Mouse (Mus musculus) adrenal gland, adult 18-20 months (tissue): ENCODE data around the gene Kif1b. TPM values are rescaled to one million over a fixed set of nuclear protein-coding genes. Genes with fewer than 3 reads are reported as not detected.
"Not testable (repeated sequence)": the region's sequence is repeated elsewhere in the genome, so short reads cannot be mapped to it uniquely, and the experiment has no call there.

Experiments
- DNase-seq, 2 experiments: peaks; one replicate each; pipeline ENCODE4 v3.0.0; 2021 to 2022; ENCODE audit warnings: low spot score in 2 of 2
- total RNA-seq, 2 experiments: library from RNA; stranded (reverse); gene quantifications; 1 replicate in 1 of 2; 2 replicates in 1 of 2; pipeline ENCODE4 v1.2.3; 2021

Kif1b gene
- total RNA-seq, 2 experiments from 2014 or later: 108 to 138 TPM

DNA sequence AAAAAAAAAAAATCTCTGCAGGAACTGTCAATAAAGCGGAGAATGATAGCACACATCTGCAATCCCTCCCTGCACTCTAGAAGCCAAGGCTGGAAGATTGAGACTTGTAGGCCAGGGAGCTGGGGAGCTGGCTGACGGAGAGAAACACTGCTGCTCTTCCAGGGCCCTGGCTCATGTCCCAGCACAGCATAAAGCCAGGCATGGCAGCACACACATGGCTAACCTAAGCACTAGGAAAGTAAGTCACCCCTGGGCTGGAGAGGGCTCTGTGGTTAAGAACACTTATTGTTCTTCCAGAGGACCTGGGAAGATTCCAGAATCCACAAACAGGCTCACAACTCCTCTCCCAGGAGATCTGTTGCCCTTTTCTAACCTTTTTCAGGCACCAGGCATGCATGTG is 134.8 kb downstream of the Kif1b start:
- no peak for DNase-seq

DNA sequence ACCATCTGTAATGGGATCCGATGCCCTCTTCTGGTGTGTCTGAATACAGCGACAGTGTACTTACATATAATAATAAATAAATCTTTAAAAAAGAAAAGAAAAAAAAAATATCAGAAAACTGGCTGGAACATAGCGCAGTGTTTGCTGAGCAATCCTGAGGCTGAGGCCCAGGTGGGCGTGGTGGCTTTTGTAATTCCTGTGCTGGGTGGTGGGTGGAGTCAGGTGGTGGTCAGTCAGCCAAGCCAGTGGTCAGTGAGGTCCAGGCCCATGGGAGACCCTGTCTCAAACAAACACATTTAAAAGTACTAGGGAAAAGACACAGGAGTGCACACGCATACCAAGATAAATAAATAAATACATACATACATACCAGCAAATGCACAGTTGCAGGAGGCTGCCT is 135.4 kb downstream of the Kif1b start:
- DNase-seq: no peak

DNA sequence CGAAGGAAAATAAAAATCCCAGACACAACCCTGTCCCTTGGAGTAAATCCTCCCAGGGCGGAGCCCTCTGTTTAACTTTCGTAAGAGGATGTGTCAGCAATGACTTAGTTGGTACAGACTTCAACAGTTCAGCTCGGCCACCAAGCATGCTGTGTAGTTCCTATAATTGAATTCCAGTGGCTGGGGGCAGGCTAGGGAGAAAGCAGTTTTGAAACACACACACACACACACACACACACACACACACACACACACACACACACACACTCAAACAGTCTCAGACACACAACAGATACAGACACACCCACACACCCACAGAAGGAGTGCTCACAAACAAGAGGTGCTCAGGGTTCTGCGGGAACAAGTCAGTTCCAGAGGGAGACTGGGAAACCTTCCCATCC is 135.9 kb downstream of the Kif1b start:
- DNase-seq: no peak

DNA sequence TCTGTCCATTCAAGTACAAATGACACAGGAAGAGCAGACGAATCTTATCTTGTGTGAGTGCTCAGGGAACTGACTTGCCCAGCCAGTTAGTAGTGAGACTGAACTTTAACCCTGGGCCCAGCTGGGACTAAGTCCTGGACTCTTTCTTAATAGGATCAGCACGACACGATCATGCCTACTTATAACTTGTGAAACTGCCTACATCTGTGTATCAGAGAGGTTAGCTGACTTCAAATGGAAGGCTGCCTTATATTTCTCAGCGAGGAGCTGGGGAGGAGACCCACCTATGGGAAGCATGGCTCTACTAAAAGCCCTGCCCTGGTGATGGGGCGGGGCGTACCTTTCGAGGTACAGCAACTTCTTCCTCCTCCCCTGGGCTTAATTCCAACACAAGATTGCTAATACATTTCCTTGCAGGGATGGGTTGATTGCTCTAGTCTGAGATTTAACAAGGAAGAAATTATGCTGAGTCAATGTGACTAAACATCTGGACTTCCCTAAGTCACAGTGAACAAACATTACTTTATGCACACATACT is 137.0 kb downstream of the Kif1b start:
- no peak for DNase-seq

DNA sequence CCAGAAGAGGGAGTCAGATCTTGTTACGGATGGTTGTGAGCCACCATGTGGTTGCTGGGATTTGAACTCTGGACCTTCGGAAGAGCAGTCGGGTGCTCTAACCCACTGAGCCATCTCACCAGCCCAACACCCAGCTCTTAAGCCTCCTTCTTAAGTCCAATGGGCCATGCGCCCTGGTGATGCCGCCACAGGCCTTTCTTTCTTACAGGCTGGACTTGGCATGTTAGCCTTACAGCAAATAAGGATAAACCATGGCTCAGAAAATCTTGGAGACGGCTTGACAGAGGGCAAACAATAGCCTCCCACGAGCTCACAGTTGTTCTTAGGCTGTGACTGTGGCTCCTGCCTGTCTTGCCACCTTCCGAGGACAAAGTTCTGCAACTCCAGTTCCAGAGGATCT is 137.6 kb downstream of the Kif1b start:
- not testable (repeated sequence) for DNase-seq

DNA sequence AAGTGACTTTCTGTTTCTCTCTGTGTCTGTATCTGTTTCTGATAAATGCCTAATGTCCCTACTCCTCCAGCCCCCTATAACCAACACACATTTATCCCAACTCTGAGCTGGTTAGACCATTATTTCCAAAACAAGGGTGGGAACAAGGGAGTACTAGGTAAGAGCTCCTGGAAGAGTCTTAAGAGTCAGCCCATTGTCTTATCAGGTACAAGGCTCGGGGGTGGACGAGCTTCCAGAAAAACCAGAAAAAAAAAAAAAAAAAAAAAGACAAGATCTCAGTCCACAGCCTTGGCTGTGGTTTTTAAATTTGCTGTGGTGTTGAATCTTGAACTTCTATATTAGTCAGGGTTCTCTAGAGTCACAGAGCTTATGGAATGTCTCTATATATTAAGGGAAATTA is 139.5 kb downstream of the Kif1b start:
- DNase-seq: no peak

DNA sequence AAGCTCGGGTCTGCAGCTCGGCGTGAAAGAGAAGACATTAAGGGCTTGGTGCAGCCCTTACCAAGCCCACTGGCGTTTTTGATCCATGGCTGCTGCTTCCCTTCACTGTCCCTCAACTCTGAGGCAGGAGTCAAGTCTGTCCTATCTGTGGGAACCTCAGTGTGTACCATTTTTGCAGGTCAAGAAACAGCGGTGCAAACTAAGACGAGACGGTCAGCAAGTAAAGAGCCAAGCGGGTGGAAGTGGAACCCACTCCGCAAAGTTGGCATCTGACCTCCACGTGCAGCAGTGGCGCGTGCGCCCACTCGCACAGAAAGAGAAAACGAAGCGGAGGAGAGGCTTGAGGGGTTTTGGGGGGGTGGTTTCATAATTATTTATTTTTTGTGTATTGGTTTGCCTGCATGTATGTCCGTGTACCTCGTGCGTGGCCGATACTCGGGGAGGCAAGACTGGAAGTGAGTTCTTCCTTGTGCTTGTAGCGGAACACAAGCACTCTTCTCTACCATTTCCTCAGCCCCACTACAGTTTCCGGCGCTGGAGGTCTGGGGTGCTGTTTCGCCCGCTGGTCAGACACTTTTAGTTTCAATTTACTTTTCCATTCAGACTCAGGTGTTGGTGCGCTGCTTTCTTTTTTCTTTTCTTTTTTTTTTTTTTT is 140.4 kb downstream of the Kif1b start:
- DNase-seq: peak; percentile 46 to 47

DNA sequence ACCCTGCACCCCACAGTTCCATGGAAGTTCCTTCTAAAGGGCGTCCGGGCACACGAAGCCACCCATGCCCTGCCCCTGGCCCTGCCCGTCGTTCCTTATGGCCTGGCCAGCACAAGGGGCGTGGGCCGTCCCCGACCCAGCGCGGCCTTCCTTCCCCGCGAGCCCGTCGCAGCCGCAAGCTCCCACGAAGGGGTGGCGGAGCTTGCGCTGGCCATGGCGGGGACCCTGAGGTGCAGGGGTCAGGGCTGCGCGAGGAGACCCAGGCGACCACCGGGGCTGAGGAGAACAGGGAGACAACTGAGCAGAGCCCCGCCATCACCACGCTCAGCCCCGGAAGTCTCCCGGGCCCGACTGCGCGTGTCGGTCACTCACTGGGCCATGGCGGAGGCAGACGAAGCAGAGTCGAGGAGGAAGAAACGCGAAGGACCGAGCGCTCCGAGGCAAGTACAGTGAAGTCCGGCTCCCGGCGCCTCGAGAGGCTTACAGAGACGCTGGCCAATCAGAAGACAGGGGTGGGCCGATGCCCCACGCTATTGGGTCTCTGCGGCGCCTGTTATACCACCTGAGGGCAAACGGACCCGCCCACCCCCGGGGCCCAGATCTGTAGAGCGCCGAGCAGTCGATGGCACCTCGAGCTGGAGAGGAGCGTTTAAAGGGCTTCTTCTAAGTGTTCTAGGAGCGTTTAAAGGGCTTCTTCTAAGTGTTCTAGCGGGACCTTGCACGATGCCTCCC is 141.1 kb downstream of the Kif1b start, which contains the start of gene Pgd:
Gene Pgd, minus strand, starts transcription at position 557 of the 732 bp plus-strand sequence.
- DNase-seq: peak; percentile 95 to 96

DNA sequence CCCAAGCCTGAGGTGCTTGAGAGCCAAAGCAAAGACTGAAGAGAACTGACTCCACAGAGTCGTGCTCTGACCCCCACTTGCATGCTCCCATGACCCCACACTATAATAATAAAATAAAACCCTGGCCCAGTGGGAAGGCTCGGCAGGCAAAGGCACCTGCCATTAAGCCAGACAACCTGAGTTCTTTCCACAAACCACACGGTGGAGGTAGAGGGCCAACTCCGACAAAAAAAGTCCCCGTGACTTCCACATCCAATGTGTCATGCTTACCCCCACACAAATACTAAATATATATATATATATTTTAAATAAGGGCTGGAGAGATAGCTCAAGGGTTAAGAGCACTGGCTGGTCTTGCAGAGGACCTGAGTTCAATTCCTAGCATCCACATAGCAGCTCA is 143.3 kb downstream of the Kif1b start:
- DNase-seq: no peak

DNA sequence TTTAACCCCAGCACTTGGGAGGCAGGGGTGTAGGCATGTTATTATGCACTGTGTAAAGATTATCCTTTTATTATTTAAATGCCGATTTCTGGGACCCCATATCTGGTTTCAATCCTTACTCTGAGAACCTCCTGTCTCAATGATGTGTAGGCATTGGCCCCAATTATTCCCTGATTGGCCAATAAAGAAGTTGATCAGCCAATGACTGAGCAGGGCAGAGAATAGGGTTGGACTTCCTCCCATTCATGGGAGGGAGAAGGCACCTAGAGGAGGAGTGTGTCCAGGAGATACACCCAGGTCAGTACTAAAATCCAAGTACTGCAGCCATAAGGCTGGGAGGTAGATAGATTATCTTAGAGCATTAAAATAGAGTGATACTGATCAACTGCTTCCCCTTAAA is 144.3 kb downstream of the Kif1b start:
- no peak for DNase-seq

DNA sequence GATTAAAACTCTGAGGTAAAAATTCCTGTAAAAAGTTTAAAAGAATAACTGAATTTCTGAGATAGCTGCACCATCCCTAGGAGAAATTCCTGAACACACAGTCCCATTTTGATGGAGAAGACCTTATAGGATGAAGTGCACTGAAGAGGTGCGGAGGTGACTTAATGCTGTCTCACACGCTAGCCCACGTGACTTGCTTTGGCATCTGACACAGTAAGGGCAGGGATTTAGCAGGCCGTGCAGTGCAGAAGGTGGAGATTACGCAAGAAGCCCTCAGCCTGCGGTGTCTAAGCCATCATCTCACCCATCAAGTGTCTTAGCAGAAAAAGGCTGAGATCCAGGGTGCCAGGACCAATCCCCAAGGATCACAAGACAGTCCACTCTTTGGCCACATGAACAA is 146.3 kb downstream of the Kif1b start:
- DNase-seq: no peak

DNA sequence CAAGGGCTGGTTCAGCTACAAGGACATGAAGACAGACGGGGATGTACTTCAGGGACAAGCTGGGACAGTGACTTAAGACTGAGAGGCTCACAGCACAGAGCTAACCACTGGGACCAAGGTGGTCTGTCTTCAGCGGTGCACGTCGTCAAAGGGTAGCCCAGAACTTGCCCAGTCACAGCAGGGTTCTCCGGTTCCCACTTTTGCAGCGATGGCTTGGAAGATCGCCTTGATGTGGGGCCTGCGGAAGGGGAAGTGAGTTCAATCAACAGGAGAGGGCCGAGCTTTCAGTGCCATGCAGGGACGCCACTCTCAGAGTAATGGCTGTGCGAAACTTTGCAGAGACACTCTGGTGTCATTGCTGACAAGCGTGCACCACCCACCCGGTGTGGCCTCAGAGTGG is 147.6 kb downstream of the Kif1b start:
- DNase-seq: no peak

DNA sequence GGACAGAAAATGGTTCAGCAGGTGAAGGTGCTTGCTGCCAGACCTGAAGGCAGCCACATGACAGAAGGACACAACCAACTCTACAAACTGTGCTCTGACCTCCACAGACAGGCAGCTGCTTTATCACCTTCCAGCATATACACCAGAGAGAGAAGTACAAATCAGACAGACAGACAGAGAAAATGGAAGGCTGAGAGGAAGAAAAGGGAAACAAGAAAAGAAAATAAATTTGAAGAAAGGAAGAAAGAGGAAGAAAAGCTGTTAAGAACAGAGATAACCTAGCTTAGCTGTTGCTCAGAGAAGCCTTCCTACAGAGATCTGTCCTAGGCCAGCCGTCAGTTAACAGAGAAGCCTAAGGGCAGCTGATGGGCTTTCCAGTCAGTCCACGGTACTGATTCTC is 148.3 kb downstream of the Kif1b start:
- no peak for DNase-seq

DNA sequence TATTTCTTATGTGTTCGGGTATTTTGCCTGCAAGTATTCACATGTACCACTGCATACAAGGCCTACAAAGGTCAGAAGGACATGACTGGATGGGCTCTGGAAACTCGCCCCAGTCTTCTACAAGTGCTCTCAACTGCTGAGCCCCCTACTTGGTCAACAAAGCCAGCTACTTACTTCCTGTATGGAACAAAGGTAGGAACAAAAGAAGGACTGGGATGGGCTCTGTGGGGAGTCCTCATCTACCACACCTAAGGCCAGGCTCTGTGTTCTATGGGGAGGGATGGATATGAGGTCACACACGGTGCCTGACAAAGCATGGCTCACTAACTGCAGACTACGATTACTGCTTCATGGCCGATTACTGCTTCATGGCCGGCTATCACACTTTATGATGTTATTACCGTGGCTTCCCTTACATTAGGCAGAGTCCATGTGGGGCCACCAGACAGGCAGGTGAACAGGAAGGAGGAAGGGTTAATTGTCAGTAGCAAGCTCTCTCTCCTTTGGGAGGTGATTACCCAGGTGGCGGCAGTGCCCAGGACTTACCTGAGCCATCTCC is 150.0 kb downstream of the Kif1b start:
- no peak for DNase-seq

DNA sequence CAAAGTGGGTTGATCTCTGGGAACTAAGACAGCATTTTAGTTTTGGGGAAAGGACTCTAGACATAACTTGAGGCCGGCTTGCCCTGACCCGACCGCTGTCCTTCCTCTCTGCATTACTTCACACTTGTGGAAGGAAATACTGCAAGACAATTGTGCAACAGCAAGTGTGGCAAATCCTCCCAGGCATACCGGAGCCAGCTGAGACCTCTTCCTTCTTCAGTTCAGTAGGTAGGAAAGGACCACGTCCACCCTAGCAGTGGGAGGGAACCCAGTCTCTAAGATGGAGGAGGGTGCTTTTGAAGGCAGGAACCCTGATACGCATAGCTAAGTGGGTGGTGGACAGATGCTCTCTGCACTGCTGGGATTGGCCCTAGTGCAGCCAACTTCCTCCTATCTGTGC is 151.8 kb downstream of the Kif1b start:
- no peak for DNase-seq

DNA sequence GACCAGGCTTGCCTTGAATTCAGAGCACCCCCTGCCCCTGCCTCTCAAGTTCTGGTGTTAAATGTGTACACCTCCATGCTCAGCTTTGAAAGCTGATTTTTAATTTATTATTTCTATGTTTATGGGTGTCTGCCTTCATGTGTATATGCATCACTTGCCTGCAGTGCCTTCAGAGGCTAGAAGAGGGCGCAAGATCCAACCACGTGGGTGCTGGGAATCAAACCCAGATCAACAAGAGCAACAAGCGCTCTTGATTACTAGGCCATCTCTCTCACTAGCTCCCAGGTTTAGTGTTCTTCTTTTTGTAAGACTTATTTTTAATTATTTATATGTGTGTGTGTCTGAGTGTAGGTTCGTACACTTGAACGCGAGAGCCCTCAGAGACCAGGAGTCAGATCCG is 152.6 kb downstream of the Kif1b start:
- DNase-seq: no peak

DNA sequence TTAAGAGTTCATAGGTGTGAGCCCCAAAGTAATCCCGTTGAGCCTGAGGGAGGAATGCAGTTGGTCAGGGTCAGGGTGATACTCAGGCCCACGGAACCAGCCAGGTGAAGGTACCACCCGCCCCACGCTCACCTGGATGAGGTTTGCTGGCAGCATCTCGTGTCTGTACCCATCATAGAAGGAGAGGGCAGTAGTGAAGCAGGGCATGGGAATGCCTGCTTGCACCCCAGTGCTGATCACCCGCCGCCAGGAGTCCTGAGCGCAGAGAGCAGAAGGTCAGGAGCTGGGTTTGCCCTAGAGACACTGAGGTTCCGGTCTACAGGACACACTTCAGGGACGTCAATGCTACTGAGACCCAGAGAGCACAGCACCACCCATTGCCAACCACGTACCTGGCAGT is 156.8 kb downstream of the Kif1b start:
- no peak for DNase-seq

DNA sequence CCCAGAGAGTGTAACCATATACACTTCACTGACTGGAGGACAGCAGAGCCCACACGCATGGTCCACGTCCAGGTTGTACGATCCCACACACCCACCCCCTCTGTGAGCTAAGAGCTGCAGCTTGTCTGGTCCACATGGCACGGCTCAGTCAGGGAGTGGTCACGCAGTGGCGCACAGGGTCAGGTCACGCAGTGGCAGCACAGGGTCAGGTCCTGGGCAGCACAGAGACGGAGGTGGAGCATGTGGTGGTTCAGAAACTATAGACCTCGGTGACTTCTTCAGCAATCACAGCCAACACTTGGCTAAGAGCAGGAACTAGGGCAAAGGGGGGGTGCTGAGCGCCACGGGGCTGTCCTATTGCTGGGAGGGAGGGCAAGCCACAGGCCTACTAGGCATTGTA is 157.2 kb downstream of the Kif1b start:
- no peak for DNase-seq

DNA sequence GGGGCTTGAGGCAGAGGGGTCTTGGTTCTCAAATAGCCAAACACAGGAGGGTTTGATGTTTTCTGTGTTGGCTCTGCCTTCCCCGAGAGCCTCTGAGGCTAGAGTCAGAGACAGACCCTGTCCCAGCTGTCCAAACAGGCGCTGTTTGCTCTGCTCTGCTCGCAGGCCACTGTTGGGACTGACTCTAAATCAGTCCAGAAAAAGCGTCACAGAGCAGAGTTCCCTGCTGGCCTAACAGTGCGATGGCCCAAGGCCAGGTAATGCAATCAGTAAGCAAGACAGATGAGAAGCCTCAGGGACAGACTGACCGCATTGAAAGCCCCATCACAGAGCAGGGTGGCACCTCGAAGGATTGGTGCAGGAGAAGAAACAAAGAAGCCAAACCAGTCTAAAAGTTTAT is 157.9 kb downstream of the Kif1b start:
- peak in 1 of 2 experiments; percentile 36 for DNase-seq

DNA sequence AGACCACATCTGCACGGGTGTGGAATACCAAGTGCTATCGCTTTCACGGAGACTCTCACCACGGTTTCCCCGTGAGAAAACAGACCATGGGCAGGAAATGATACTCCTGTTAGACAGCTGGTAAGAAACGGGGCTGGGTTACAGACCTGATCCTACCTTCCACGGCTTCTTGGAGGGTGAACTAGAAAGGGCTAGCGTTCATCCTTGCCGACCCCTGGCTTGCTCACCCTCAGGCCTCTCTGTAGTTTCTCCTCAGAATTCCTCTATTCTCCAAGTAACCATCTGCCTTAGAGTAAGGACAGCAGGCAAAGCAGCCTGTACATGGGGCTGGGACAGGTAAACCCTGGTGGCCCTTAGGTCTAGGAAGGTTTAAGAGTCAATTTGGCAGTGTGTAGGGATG is 158.3 kb downstream of the Kif1b start:
- DNase-seq: no peak

DNA sequence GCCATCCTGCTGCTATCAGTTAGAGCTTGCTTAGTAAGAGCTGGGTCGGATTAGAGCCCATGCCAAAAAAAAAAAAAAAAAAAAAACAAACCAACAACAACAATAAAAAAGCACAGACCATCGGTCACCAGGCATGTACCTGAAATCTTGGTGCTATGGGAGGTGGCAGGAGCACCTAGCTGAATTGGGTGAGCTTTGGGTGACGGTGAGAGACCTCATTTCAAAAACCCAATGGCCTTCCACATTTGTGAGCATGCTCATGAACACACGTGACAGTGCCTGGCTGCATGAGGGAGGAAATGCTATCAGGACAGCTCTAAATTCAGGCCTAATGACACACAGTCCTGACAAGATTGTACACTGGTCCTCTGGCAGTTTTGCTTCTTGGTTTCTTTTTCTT is 159.4 kb downstream of the Kif1b start:
- DNase-seq: no peak

DNA sequence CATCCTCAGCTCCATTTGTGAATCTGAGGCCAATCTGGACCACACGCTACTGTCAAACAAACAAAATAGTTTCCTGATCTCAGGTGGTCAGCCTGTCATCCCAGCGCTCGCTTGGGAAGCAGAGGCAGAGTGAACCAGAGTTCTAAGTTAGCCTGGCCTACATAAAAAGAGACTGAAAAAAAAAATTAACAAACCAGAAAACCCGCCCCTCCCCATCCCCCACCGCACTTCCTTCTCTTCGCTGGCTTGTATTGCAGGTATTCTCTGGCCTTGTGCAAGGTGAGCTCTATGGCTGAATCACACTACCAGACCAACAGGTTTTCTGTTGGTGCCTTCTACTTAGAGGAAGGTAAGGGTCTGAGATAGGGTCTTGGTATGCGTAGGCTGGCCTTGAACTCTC is 160.0 kb downstream of the Kif1b start:
- no peak for DNase-seq
